Mouse (Mus musculus) urinary bladder, postnatal 0 days (tissue): ENCODE measurements around the gene Ppara. TPM values are rescaled to one million over a fixed set of nuclear protein-coding genes. Genes with fewer than 3 reads are reported as not detected.

Source experiments
- microRNA counts: library from miRNA; unstranded; fragments of <30 nt; microRNA quantifications from one replicate; lab custom pipeline; 2016
- microRNA-seq: library from miRNA; unstranded; fragments of <30 nt; microRNA quantifications from one replicate; pipeline ENCODE4, GENCODE M21; 2016
- polyA plus RNA-seq: library from polyadenylated mRNA; unstranded; fragments of >200 nt; fragmentation: Nextera tagmentation; extraction: Ambion mirVana; gene quantifications from 2 replicates; pipeline ENCODE4 v1.2.1, GENCODE M21; 2015

Ppara gene
- polyA plus RNA-seq = 4.0 and 4.1 TPM in 2 replicates

DNA sequence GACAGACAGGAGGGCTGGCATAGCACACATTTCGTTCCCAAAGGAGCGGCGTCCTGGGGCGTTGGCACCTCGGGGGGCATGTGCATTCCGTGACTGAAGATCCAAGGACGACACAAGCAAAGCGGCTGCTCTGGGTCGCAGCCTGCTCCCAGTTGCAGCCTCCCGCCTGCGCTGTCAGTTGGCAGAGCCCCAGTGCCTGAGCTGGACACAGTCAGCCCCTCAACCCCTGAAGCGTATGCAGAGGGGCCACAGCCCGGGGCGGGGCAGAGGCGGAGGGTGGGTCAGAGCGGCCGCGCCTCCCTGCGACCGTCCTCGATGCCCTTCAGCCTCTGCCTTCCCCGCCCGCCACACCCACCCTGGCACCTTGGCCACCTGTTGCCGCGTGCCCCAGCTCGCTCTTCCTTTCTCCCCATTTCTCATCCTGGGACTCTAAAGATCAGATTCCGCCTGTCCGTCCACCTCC, at the start of gene Ppara:
Gene Ppara (plus strand): TSS at position 413 of the 463 bp plus-strand sequence.

GRCm38 (mm10) chr15:85811535-85812277, 76.9 kb downstream of the Ppara start, which contains the start of gene Cdpf1:
Gene Cdpf1 (minus strand): TSS chr15:85811697.

DNA sequence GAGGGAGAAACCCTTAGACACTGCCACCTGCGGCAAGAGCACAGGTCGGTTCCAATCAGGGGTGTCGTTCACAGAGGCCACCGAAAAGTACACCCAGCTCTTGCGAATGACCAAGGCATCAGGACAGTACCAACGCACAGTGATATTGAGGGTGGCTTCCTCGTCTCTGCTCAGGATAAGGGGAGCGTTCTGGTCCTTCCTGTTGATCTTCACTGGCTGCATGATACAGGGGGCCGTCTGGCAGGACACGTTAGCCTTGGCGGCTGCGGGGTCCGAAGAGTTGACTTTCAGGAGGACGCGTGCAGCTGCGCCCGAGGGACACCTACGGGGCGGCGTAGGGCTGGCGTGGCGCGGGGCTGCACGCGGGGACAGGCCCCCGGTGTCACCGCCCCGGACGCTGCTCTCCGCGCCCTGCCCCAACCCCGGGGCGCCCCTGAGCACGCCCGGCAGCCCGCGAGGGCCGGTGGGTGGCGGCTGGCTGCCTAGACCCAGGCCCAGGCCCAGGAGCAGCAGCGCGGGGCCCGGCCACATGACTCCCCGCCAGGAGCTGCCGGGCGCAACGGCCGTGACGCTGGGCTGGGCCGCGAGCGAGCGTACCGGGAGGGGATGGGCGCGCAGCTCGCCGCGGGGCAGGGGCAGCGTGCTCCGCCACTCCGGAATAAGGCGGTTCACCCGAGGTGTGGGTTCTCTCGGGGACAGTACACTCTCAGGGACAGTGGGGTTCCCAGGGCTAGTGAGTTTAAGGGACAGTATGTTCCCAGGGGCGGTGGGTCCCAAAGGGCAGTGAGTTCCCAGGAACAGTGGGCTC, 86.6 kb downstream of the Ppara start, which contains the start of gene Pkdrej:
Gene Pkdrej (minus strand): TSS at position 532 of the 808 bp plus-strand sequence.

GRCm38 (mm10) chr15:85831954-85832590, 97.3 kb downstream of the Ppara start, which contains the start of gene Ttc38:
Gene Ttc38 (plus strand): TSS chr15:85832306.

MicroRNAs within 50 kb of the gene (microRNA counts, 519-probe panel; counts per million panel counts)
- microRNA mmu-let-7b (lab: Ali Mortazavi, UCI) (5,290 counts per million, percentile 94 among the panel's probes with 10 or more counts), microRNA mmu-let-7c (lab: Ali Mortazavi, UCI) (5,790 counts per million, percentile 98 among the panel's probes with 10 or more counts)

Small RNA genes lying within 50 kb of the gene (microRNA-seq; reads per million reads assigned to microRNA genes)
- 5,444 reads per million, percentile 90 among the genes with 10 or more reads in this experiment for gene Mirlet7b
- gene Mirlet7c-2 = 302 reads per million, percentile 59 among the genes with 10 or more reads in this experiment

Other genes starting within 250 kb of the Ppara start
- not detected in 2 replicates for gene 7530416G11Rik, start 231.8 kb upstream of the Ppara start, polyA plus RNA-seq
- 13.3 and 16.1 TPM in 2 replicates for gene Wnt7b, start 152.5 kb upstream of the Ppara start, polyA plus RNA-seq
- 33.1 and 42.3 TPM in 2 replicates for gene Cdpf1, start 76.7 kb downstream of the Ppara start, polyA plus RNA-seq
- gene Pkdrej, start 86.8 kb downstream of the Ppara start, polyA plus RNA-seq = 0.10 and 0.15 TPM in 2 replicates
- 8.6 and 9.4 TPM in 2 replicates for gene Ttc38, start 97.3 kb downstream of the Ppara start, polyA plus RNA-seq
- gene Gtse1, start 124.8 kb downstream of the Ppara start, polyA plus RNA-seq = 8.4 and 9.8 TPM in 2 replicates
- 20.4 and 22.3 TPM in 2 replicates for gene Trmu, start 144.3 kb downstream of the Ppara start, polyA plus RNA-seq